Mouse (Mus musculus): ENCODE measurements at regions not wholly inside any gene's neighbourhood (a gene's known extent, or its start where the extent isn't known, plus 50 kb on each side); places are given as distances from the start of the nearest gene placed in this dataset.
A peak's percentile ranks its signal among the peaks of the same experiment; 100 is the strongest.

- no peak for DNase-seq (ENCODE audit: low spot score)
These were observed 287.2 kb upstream of the Xrcc4 start for GRCm38 (mm10) chr13:90376619-90377018.

- DNase-seq (ENCODE audit: low spot score): no peak
These were observed 286.8 kb upstream of the Xrcc4 start for GRCm38 (mm10) chr13:90376207-90376606.

- peak; percentile 39 for DNase-seq (ENCODE audit: low spot score)
These were observed 282.2 kb upstream of the Xrcc4 start for GRCm38 (mm10) chr13:90371415-90372150.

- DNase-seq (ENCODE audit: low spot score): no peak
These were observed 281.5 kb upstream of the Xrcc4 start for GRCm38 (mm10) chr13:90370746-90371414.

GRCm38 (mm10) chr13:90364518-90365027 lies 275.2 kb upstream of the Xrcc4 start:
- DNase-seq (ENCODE audit: low spot score): no peak

- no peak for DNase-seq (ENCODE audit: low spot score)
These were observed 270.6 kb upstream of the Xrcc4 start for GRCm38 (mm10) chr13:90359861-90360601.

- DNase-seq (ENCODE audit: low spot score): no peak
These were observed 268.7 kb upstream of the Xrcc4 start for GRCm38 (mm10) chr13:90358149-90358548.

GRCm38 (mm10) chr13:90355602-90356001 lies 266.2 kb upstream of the Xrcc4 start:
- no peak for DNase-seq (ENCODE audit: low spot score)

GRCm38 (mm10) chr13:90342823-90343222 lies 253.4 kb upstream of the Xrcc4 start:
- no peak for DNase-seq (ENCODE audit: low spot score)

GRCm38 (mm10) chr13:90341597-90342212 lies 252.3 kb upstream of the Xrcc4 start:
- no peak for DNase-seq (ENCODE audit: low spot score)

GRCm38 (mm10) chr13:90340647-90341160 lies 251.3 kb upstream of the Xrcc4 start:
- no peak for DNase-seq (ENCODE audit: low spot score)

- no peak for DNase-seq (ENCODE audit: low spot score)
These were observed 248.2 kb upstream of the Xrcc4 start for GRCm38 (mm10) chr13:90337591-90337990.

- DNase-seq (ENCODE audit: low spot score): no peak
These were observed 246.3 kb upstream of the Xrcc4 start for GRCm38 (mm10) chr13:90335741-90336037.

- no peak for DNase-seq (ENCODE audit: low spot score)
These were observed 245.7 kb upstream of the Xrcc4 start for GRCm38 (mm10) chr13:90334934-90335740.

- DNase-seq (ENCODE audit: low spot score): no peak
These were observed 244.9 kb upstream of the Xrcc4 start for GRCm38 (mm10) chr13:90334286-90334685.

GRCm38 (mm10) chr13:90325226-90325625 lies 235.8 kb upstream of the Xrcc4 start:
- DNase-seq (ENCODE audit: low spot score): no peak

GRCm38 (mm10) chr13:90313209-90313978 lies 224.0 kb upstream of the Xrcc4 start:
- no peak for DNase-seq (ENCODE audit: low spot score)

GRCm38 (mm10) chr13:90310482-90310881 lies 221.1 kb upstream of the Xrcc4 start:
- no peak for DNase-seq (ENCODE audit: low spot score)

GRCm38 (mm10) chr13:90300481-90300880 lies 211.1 kb upstream of the Xrcc4 start:
- DNase-seq (ENCODE audit: low spot score): no peak

GRCm38 (mm10) chr13:90294648-90295007 lies 205.2 kb upstream of the Xrcc4 start:
- DNase-seq (ENCODE audit: low spot score): no peak

Measured in ovary, adult 18-20 months (tissue).